In genomic region chr16:11017807-11018595, GRCm38 (mm10) we compare ENCODE assay signal across 17 mouse cellular contexts. TPM values are rescaled to one million over a fixed set of nuclear protein-coding genes. Genes with fewer than 3 reads are reported as not detected.
DNase-seq lines count a peak whose midpoint lies in the region; ATAC-seq and TF ChIP-seq lines count a peak whose summit lies in the region.
"Had no signal": no experiment of that assay in that cellular context is flagged by ENCODE, and none has a peak within 500 bp of the region (broad histone marks: within the 10 kb centered on the region; RNA-seq: fewer than 3 reads in every experiment).

No protein-coding gene starts in this region.

- no peak for TF ChIP-seq RAD21 in CH12.LX (IDR thresholded peaks at IDR 0.05; ENCODE audit: low read depth, low read length)

- no peak for TF ChIP-seq EP300 in CH12.LX (IDR thresholded peaks at IDR 0.05; ENCODE audit: low read length)

- peak; percentile 55; the same call in 1 of the 2 replicates for ATAC-seq in kidney, postnatal 0 days (replicated peaks; ENCODE audit: low FRiP score, low read depth)
- ATAC-seq in granulocyte monocyte progenitor cell, adult 5-6 weeks (replicated peaks; ENCODE audit: poor library complexity, severe bottlenecking), result peak; percentile 8; the same call in 1 of the 2 replicates

- TF ChIP-seq CTCF in kidney, postnatal 0 days (IDR thresholded peaks at IDR 0.05; ENCODE audit: low read depth), result no peak
- TF ChIP-seq CTCF in CH12.LX (conservative IDR thresholded peaks at IDR 0.05 in 1 of 2, IDR thresholded peaks at IDR 0.05 in 1 of 2; ENCODE audit: low read depth in 2 of 2, low read length in 2 of 2), result no peak

- no peaks in the 10 kb centered on the region for H3K79me2 ChIP-seq in CH12.LX (replicated peaks; ENCODE audit: control insufficient read depth, extremely low read depth, insufficient read depth, poor library complexity, severe bottlenecking)

- no peaks in the 10 kb centered on the region; the same call in 1 of the 2 replicates for H3K4me1 ChIP-seq in kidney, postnatal 0 days (replicated peaks; ENCODE audit: insufficient read depth, low read length)
- peaks cover 27 to 62% of the 10 kb centered on the region in 2 experiments for H3K4me1 ChIP-seq in CH12.LX (ENCODE audit: control insufficient read depth in 1 of 2, insufficient read depth in 2 of 2)

- no peak overlapping the region for H3K27ac ChIP-seq in kidney, postnatal 0 days
- peak overlapping the region; percentile 8; the same call in 1 of the 2 replicates for H3K27ac ChIP-seq in CH12.LX (ENCODE audit: insufficient read depth, low read depth)
- H3K27ac ChIP-seq: embryonic facial prominence, embryonic 13.5 days; forebrain, embryonic 12.5 days; lung, embryonic 15.5 days had no signal

- H3K9ac ChIP-seq in kidney, postnatal 0 days (ENCODE audit: low read depth, low read length), result no peak overlapping the region
- no peak overlapping the region; the same call in 1 of the 2 replicates for H3K9ac ChIP-seq in CH12.LX (ENCODE audit: insufficient read depth, low read depth)
- H3K9ac ChIP-seq: embryonic facial prominence, embryonic 13.5 days; forebrain, embryonic 12.5 days; lung, embryonic 15.5 days had no signal

- H3K9me3 ChIP-seq in kidney, postnatal 0 days (replicated peaks; ENCODE audit: low read length), result no peaks in the 10 kb centered on the region
- no peaks in the 10 kb centered on the region for H3K9me3 ChIP-seq in CH12.LX (replicated peaks; ENCODE audit: low read length)
- H3K9me3 ChIP-seq: embryonic facial prominence, embryonic 13.5 days; forebrain, embryonic 12.5 days; lung, embryonic 15.5 days had no signal

- DNase-seq in heart, adult 11 months, result peak; percentile 90
- DNase-seq in heart, adult 8-10 months (ENCODE audit: low spot score), result no peak
- DNase-seq in kidney, postnatal 0 days (ENCODE audit: low spot score), result peak; percentile 53
- DNase-seq in kidney, postnatal 36 days, result no peak
- DNase-seq in CH12.LX (ENCODE audit: extremely low read depth), result peak; percentile 64
- DNase-seq in adrenal gland, postnatal 10 days, result no peak
- DNase-seq in layer of hippocampus, adult 9-10 months (ENCODE audit: low spot score), result no peak
- DNase-seq: adrenal gland, adult 2 months; cerebellum, postnatal 25 days; heart, postnatal 10 days; kidney, adult 18-20 months; layer of hippocampus, adult 9-11 months; thymus, adult 18-20 months had no signal

- in situ Hi-C loops in CH12.LX (cut with MboI; ENCODE audit: low pct_ligation_motif_present, low pct_unique_long_range_greater_than_20kb, low sequenced_read_pairs), result loop anchor here (5.0 kb wide), 1 partner anchor 46 kb away; no protein-coding TSS in a partner anchor

- no peak for TF ChIP-seq POLR2A in CH12.LX (IDR thresholded peaks at IDR 0.05; ENCODE audit: low read depth, low read length)

- H3K4me3 ChIP-seq in kidney, postnatal 0 days (replicated peaks; ENCODE audit: low read depth, low read length), result no peak overlapping the region
- no peak overlapping the region for H3K4me3 ChIP-seq in CH12.LX (replicated peaks in 1 of 3; ENCODE audit: low read depth in 2 of 3, low read length in 2 of 3, poor library complexity in 1 of 3)
- H3K4me3 ChIP-seq: embryonic facial prominence, embryonic 13.5 days; forebrain, embryonic 12.5 days; lung, embryonic 15.5 days had no signal

- no peaks in the 10 kb centered on the region for H3K27me3 ChIP-seq in kidney, postnatal 0 days (ENCODE audit: insufficient read depth, low read length)
- H3K27me3 ChIP-seq in CH12.LX (replicated peaks), result no peaks in the 10 kb centered on the region
- H3K27me3 ChIP-seq: embryonic facial prominence, embryonic 13.5 days; forebrain, embryonic 12.5 days; lung, embryonic 15.5 days had no signal

- WGBS in kidney, postnatal 0 days, result 43% methylated on average over 11 of the region's 11 CpGs

- no peak overlapping the region for H3K4me2 ChIP-seq in kidney, postnatal 0 days (ENCODE audit: low read length)
- H3K4me2 ChIP-seq in CH12.LX (ENCODE audit: insufficient read depth, low read depth, poor library complexity, severe bottlenecking), result no peak overlapping the region
- H3K4me2 ChIP-seq: embryonic facial prominence, embryonic 13.5 days; forebrain, embryonic 12.5 days; lung, embryonic 15.5 days had no signal

- H3K36me3 ChIP-seq in kidney, postnatal 0 days (ENCODE audit: insufficient read depth, low read length), result no peaks in the 10 kb centered on the region
- H3K36me3 ChIP-seq in CH12.LX (replicated peaks in 1 of 2; ENCODE audit: control insufficient read depth in 1 of 2, insufficient read depth in 1 of 2, low read length in 1 of 2), result no peaks in the 10 kb centered on the region
- H3K36me3 ChIP-seq: embryonic facial prominence, embryonic 13.5 days; forebrain, embryonic 12.5 days; lung, embryonic 15.5 days had no signal

- dilution Hi-C loops in CH12.LX (cut with MboI; ENCODE audit: extremely low pct_ligation_motif_present, extremely low pct_unique_long_range_greater_than_20kb, low sequenced_read_pairs), result no loop called here

TF ChIP-seq in CH12.LX, 34 proteins besides CTCF, POLR2A, EP300 and RAD21:
- TF ChIP-seq BHLHE40 (IDR thresholded peaks at IDR 0.05; ENCODE audit: low read depth, low read length), result peak; percentile 73
- TF ChIP-seq USF1 (IDR thresholded peaks at IDR 0.05; ENCODE audit: low read depth, low read length), result peak; percentile 80
- peak; percentile 20; the same call in 1 of the 2 replicates for TF ChIP-seq MEF2A (IDR thresholded peaks at IDR 0.05; ENCODE audit: borderline replicate concordance, low read depth, low read length)
- no peak for TF ChIP-seq JUN (IDR thresholded peaks at IDR 0.05; ENCODE audit: insufficient read depth, low read depth, low read length)
- peak; percentile 74 for TF ChIP-seq USF2 (conservative IDR thresholded peaks at IDR 0.05; ENCODE audit: low read depth, low read length)
- TF ChIP-seq ZC3H11A (IDR thresholded peaks at IDR 0.05; ENCODE audit: low read depth, low read length), result no peak

RNA-seq across cellular contexts. Expression of gene Snn, which starts 42.7 kb away (rescaled TPM):
- 10 to 100 TPM; 24.1 to 31.1 (median 28.1) TPM for total RNA-seq in heart, adult 8-10 months (2022)
- polyA plus RNA-seq in kidney, postnatal 0 days (2015; fragmentation: Nextera tagmentation; extraction: Ambion mirVana), result 31.0 and 32.9 TPM in 2 replicates
- total RNA-seq in CH12.LX (2012; rRNA removed) (34.0 and 38.8 TPM in 2 replicates), CH12.LX (2014; rRNA removed) (53.1 and 54.7 TPM in 2 replicates)
- polyA plus RNA-seq in CH12.LX (2012; ENCODE audit: insufficient read length, low read depth), result 93.8 and 104 TPM in 2 replicates
- total RNA-seq in granulocyte monocyte progenitor cell, adult 5-6 weeks (2014; fragmentation: Nextera tagmentation), result 1.8 and 2.2 TPM in 2 replicates
- total RNA-seq in granulocyte monocyte progenitor cell, adult 5-6 weeks (2017), result 0.43 and 2.0 TPM in 2 replicates
- total RNA-seq in adrenal gland, postnatal 10 days (2021), result 10 to 100 TPM; 23.2 to 27.3 TPM

RNA-seq across cellular contexts. Expression of gene Litaf, which starts 48.0 kb away (rescaled TPM):
- 10 to 100 TPM; 12.9 to 20.3 (median 14.4) TPM for total RNA-seq in heart, adult 8-10 months (2022)
- 137 and 145 TPM in 2 replicates for polyA plus RNA-seq in kidney, postnatal 0 days (2015; fragmentation: Nextera tagmentation; extraction: Ambion mirVana)
- total RNA-seq in CH12.LX (2012; rRNA removed) (91.2 and 97.5 TPM in 2 replicates), CH12.LX (2014; rRNA removed) (151 and 154 TPM in 2 replicates)
- polyA plus RNA-seq in CH12.LX (2012; ENCODE audit: insufficient read length, low read depth), result 161 and 178 TPM in 2 replicates
- total RNA-seq in granulocyte monocyte progenitor cell, adult 5-6 weeks (2014; fragmentation: Nextera tagmentation), result 46.4 and 48.0 TPM in 2 replicates
- total RNA-seq in granulocyte monocyte progenitor cell, adult 5-6 weeks (2017), result 27.4 and 33.4 TPM in 2 replicates
- 10 to 100 TPM; 47.5 to 51.3 TPM for total RNA-seq in adrenal gland, postnatal 10 days (2021)

Comparison
In these comparisons a context has a peak if more than half of its experiments do, and no peak if none do; other contexts are left out.
1. DNase-seq: peak in heart, adult 11 months (single experiment), kidney, postnatal 0 days (single experiment) and CH12.LX (single experiment); none in heart, adult 8-10 months (single experiment), kidney, postnatal 36 days (0 of 2), adrenal gland, postnatal 10 days (single experiment) and layer of hippocampus, adult 9-10 months (single experiment).
2. RNA of gene Snn, which starts 42.7 kb away (total RNA-seq): 34.0 to 54.7 TPM in CH12.LX, 24.1 to 31.1 TPM in heart, adult 8-10 months and 23.2 to 27.3 TPM in adrenal gland, postnatal 10 days; 0.43 to 2.2 TPM in granulocyte monocyte progenitor cell, adult 5-6 weeks; every median in the first group is over 4 times any median in the second.